Mouse (Mus musculus) liver, postnatal 0 days (tissue): ENCODE results near the gene Rrnad1.

Experiments
- CTCF ChIP-seq: sonication (generic); IDR thresholded peaks from 2 replicates; pipeline ENCODE4 v1.5.1; 2016; ENCODE audit warnings: antibody characterized with exemption, low read depth
- EP300 ChIP-seq: IDR thresholded peaks from 2 replicates; pipeline ENCODE4 v1.6.1; 2016; ENCODE audit warnings: antibody characterized with exemption, low read depth, mild to moderate bottlenecking

DNA sequence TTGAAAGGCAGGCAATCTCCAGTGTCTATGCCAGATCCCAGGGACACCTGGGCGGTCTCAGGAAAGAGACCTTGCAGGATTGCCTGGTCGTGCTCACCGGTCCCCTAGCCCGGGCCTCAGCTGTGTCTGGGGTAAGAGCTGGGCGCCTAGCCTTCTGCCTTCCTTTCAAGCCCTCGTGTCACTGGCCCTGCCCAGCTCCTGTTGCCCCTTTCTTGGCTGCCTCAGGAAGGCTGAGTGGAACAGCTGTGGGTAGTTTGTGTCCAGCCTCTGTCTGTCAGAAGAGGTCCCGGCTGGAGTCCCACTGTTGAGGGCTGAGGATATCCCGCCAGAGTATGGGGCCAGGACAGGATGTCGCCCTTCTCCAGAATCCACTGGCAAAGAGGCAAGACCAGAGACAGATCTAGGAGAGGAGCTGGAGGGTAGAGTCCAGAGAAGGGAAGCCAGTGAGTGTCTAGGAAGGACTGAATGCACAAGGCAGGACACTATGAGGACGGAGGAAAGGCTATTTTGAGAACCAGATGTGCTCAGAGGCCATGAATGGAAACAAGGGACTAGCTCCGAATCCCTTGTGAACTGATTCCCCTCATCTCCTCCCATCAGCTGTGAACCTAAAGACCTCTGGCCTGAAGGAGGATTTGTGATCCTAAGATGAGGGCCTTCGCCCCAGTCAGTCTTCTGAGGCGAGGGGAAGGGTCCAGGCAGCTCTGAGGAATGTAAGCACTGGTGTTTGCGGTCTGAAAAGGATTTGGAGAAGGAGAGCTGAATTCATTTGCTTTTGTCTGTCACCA is 43.3 kb upstream of the Rrnad1 start:
- TF ChIP-seq EP300 (no peak), CTCF (no peak)
